Mouse (Mus musculus) hindbrain, embryonic 13.5 days (tissue): Measurements from ENCODE around the gene Pwwp2a. TPM values are rescaled to one million over a fixed set of nuclear protein-coding genes. Genes with fewer than 3 reads are reported as not detected.
A peak's percentile ranks its signal among the peaks of the same experiment; 100 is the strongest.

ENCODE experiments used
- ATAC-seq: fragments of 200-750 bp; cut with Nextera tagmentation; 2 replicates; pipeline ENCODE4 v1.8.0; 2017; ENCODE audit warnings: moderate TSS enrichment; ENCODE audit not compliant: low FRiP score
- H3K27ac ChIP-seq: fragments of 300-500 bp; sonication (generic); 2 replicates; pipeline ENCODE4 v1.5.1; 2015; ENCODE audit warnings: inconsistent platforms, mild to moderate bottlenecking, moderate library complexity
- H3K27me3 ChIP-seq: fragments of 300-500 bp; sonication (generic); 2 replicates; pipeline ENCODE4 v1.6.1; 2015; ENCODE audit warnings: mild to moderate bottlenecking, inconsistent platforms
- H3K36me3 ChIP-seq: fragments of 300-500 bp; sonication (generic); 2 replicates; pipeline ENCODE4 v1.6.1; 2015; ENCODE audit warnings: mild to moderate bottlenecking, inconsistent platforms
- H3K4me1 ChIP-seq: fragments of 300-500 bp; sonication (generic); replicated peaks from 2 replicates; pipeline ENCODE4 v1.6.1; 2015; ENCODE audit warnings: inconsistent platforms
- H3K4me2 ChIP-seq: fragments of 300-500 bp; sonication (generic); 2 replicates; pipeline ENCODE4 v1.6.1; 2015; ENCODE audit warnings: inconsistent platforms, mild to moderate bottlenecking, moderate library complexity
- H3K4me3 ChIP-seq: fragments of 300-500 bp; sonication (generic); 2 replicates; pipeline ENCODE4 v1.5.1; 2015; ENCODE audit warnings: mild to moderate bottlenecking, inconsistent platforms
- H3K9ac ChIP-seq: fragments of 300-500 bp; sonication (generic); 2 replicates; pipeline ENCODE4 v1.6.1; 2015; ENCODE audit warnings: mild to moderate bottlenecking, inconsistent platforms
- H3K9me3 ChIP-seq: fragments of 300-500 bp; sonication (generic); 2 replicates; pipeline ENCODE4 v1.6.1; 2016; ENCODE audit warnings: inconsistent platforms
- WGBS: fragments of 180-500 bp; shearing (Covaris S2); methylation state at CpG from one replicate; pipeline ENCODE4 v1.1.7; 2015; 5-methylcytosine and 5-hydroxymethylcytosine counted together
- polyA plus RNA-seq: library from polyadenylated mRNA; unstranded; fragments of >200 nt; fragmentation: Nextera tagmentation; extraction: Ambion mirVana; gene quantifications from 2 replicates; pipeline ENCODE4 v1.2.1, GENCODE M21; 2015

Pwwp2a gene
- 33.4 and 36.3 TPM in 2 replicates for polyA plus RNA-seq

- ATAC-seq: peak; percentile 99
- peak within 1 kb of the TSS; percentile 93 for H3K4me3 ChIP-seq
- under 1% methylated on average over 47 of the region's 87 CpGs for WGBS
Measured at GRCm38 (mm10) chr11:43681472-43682414, at the start of gene Pwwp2a. Pwwp2a (plus strand) TSS chr11:43681998.

GRCm38 (mm10) chr11:43632566-43632965 lies 49.2 kb upstream of the Pwwp2a start:
- no peak for ATAC-seq
- H3K36me3 ChIP-seq: no peaks in the 10 kb centered on the region
- no peak overlapping the region for H3K4me3 ChIP-seq
- H3K27ac ChIP-seq: peak overlapping the region; percentile 46; the same call in 1 of the 2 replicates
- H3K27me3 ChIP-seq: 0 out of 2 replicates have a peak, but pooled peaks cover 3% of the 10 kb centered on the region
- no peak overlapping the region for H3K9ac ChIP-seq
- no peaks in the 10 kb centered on the region for H3K9me3 ChIP-seq
- no peak overlapping the region for H3K4me2 ChIP-seq
- H3K4me1 ChIP-seq: peaks cover 15% of the 10 kb centered on the region
- WGBS: 64% methylated on average over 4 of the region's 4 CpGs

More at GRCm38 (mm10) chr11:43681472-43682414, at the start of gene Pwwp2a:
- Histone ChIP-seq H3K4me2 (peak within 1 kb of the TSS; percentile 68), H3K27me3 (no peaks in the 10 kb centered on the region), H3K9me3 (no peaks in the 10 kb centered on the region), H3K36me3 (no peaks in the 10 kb centered on the region; the same call in 1 of the 2 replicates), H3K27ac (peak within 1 kb of the TSS; percentile 98), H3K4me1 (peaks cover 28% of the 10 kb centered on the region), H3K9ac (peak within 1 kb of the TSS; percentile 97)

GRCm38 (mm10) chr11:43633165-43633564 lies 48.6 kb upstream of the Pwwp2a start:
- Histone ChIP-seq H3K9ac (no peak overlapping the region), H3K36me3 (no peaks in the 10 kb centered on the region), H3K27ac (peak overlapping the region; percentile 78), H3K9me3 (no peaks in the 10 kb centered on the region), H3K27me3 (no peaks in the 10 kb centered on the region), H3K4me1 (peaks cover 15% of the 10 kb centered on the region), H3K4me2 (no peak overlapping the region), H3K4me3 (no peak overlapping the region)
- 78% methylated on average over 6 of the region's 6 CpGs for WGBS
- ATAC-seq: peak; percentile 33

GRCm38 (mm10) chr11:43633658-43634401 lies 48.0 kb upstream of the Pwwp2a start:
- peak overlapping the region; percentile 46; the same call in 1 of the 2 replicates for H3K9ac ChIP-seq
- peak overlapping the region; percentile 78 for H3K27ac ChIP-seq
- no peaks in the 10 kb centered on the region for H3K36me3 ChIP-seq
- peak overlapping the region; percentile 19; the same call in 1 of the 2 replicates for H3K4me2 ChIP-seq
- ATAC-seq: peak; percentile 74
- 15% methylated on average over 19 of the region's 19 CpGs for WGBS
- H3K9me3 ChIP-seq: no peaks in the 10 kb centered on the region
- peaks cover 15% of the 10 kb centered on the region for H3K4me1 ChIP-seq
- H3K27me3 ChIP-seq: no peaks in the 10 kb centered on the region
- H3K4me3 ChIP-seq: no peak overlapping the region

- no peaks in the 10 kb centered on the region for H3K27me3 ChIP-seq
- no peak overlapping the region for H3K4me3 ChIP-seq
- H3K4me2 ChIP-seq: no peak overlapping the region
- peaks cover 15% of the 10 kb centered on the region for H3K4me1 ChIP-seq
- 84% methylated on average over 4 of the region's 4 CpGs for WGBS
- no peaks in the 10 kb centered on the region for H3K36me3 ChIP-seq
- H3K27ac ChIP-seq: no peak overlapping the region
- no peak for ATAC-seq
- H3K9me3 ChIP-seq: no peaks in the 10 kb centered on the region
- no peak overlapping the region for H3K9ac ChIP-seq
Measured at GRCm38 (mm10) chr11:43636761-43637160, 45.0 kb upstream of the Pwwp2a start.

- no peak for ATAC-seq
Measured at GRCm38 (mm10) chr11:43638486-43638885, 43.3 kb upstream of the Pwwp2a start.

GRCm38 (mm10) chr11:43643180-43643591 lies 38.6 kb upstream of the Pwwp2a start:
- Histone ChIP-seq H3K4me1 (peaks cover 19% of the 10 kb centered on the region), H3K4me3 (no peak overlapping the region), H3K36me3 (no peaks in the 10 kb centered on the region), H3K9me3 (no peaks in the 10 kb centered on the region), H3K4me2 (0 out of 2 replicates have a peak overlapping the region, but pooled peaks have one; percentile 6), H3K27ac (peak overlapping the region; percentile 78), H3K27me3 (no peaks in the 10 kb centered on the region), H3K9ac (no peak overlapping the region)
- peak; percentile 91 for ATAC-seq
- WGBS: 16% methylated on average over 2 of the region's 2 CpGs

More at GRCm38 (mm10) chr11:43638486-43638885, 43.3 kb upstream of the Pwwp2a start:
- Histone ChIP-seq H3K4me3 (no peak overlapping the region), H3K36me3 (no peaks in the 10 kb centered on the region), H3K4me1 (peaks cover 15% of the 10 kb centered on the region), H3K27ac (no peak overlapping the region), H3K27me3 (no peaks in the 10 kb centered on the region), H3K9me3 (no peaks in the 10 kb centered on the region), H3K9ac (no peak overlapping the region), H3K4me2 (no peak overlapping the region)
- WGBS: 93% methylated on average over 3 of the region's 3 CpGs

- H3K4me1 ChIP-seq: peaks cover 19% of the 10 kb centered on the region
- no peaks in the 10 kb centered on the region for H3K36me3 ChIP-seq
- H3K4me3 ChIP-seq: no peak overlapping the region
- ATAC-seq: no peak
- no peak overlapping the region for H3K9ac ChIP-seq
- H3K27me3 ChIP-seq: no peaks in the 10 kb centered on the region
- H3K9me3 ChIP-seq: no peaks in the 10 kb centered on the region
- H3K4me2 ChIP-seq: no peak overlapping the region
- no peak overlapping the region for H3K27ac ChIP-seq
- WGBS: 92% methylated on average over 3 of the region's 3 CpGs
Measured at GRCm38 (mm10) chr11:43645286-43645685, 36.5 kb upstream of the Pwwp2a start.

GRCm38 (mm10) chr11:43653051-43653475 lies 28.7 kb upstream of the Pwwp2a start:
- 36% methylated on average over 14 of the region's 14 CpGs for WGBS
- no peaks in the 10 kb centered on the region for H3K27me3 ChIP-seq
- H3K4me2 ChIP-seq: no peak overlapping the region
- peaks cover 8% of the 10 kb centered on the region; the same call in 1 of the 2 replicates for H3K4me1 ChIP-seq
- H3K27ac ChIP-seq: peak overlapping the region; percentile 44
- H3K36me3 ChIP-seq: no peaks in the 10 kb centered on the region
- 0 out of 2 replicates have a peak, but pooled peaks have one; percentile 36 for ATAC-seq
- peak overlapping the region; percentile 43; the same call in 1 of the 2 replicates for H3K9ac ChIP-seq
- no peak overlapping the region for H3K4me3 ChIP-seq
- H3K9me3 ChIP-seq: no peaks in the 10 kb centered on the region

GRCm38 (mm10) chr11:43656464-43656863 lies 25.3 kb upstream of the Pwwp2a start:
- no peak overlapping the region for H3K4me3 ChIP-seq
- no peaks in the 10 kb centered on the region for H3K9me3 ChIP-seq
- ATAC-seq: no peak
- 70% methylated on average over 10 of the region's 10 CpGs for WGBS
- H3K27me3 ChIP-seq: no peaks in the 10 kb centered on the region
- no peak overlapping the region for H3K4me2 ChIP-seq
- no peak overlapping the region for H3K9ac ChIP-seq
- H3K36me3 ChIP-seq: no peaks in the 10 kb centered on the region
- peaks cover 8% of the 10 kb centered on the region; the same call in 1 of the 2 replicates for H3K4me1 ChIP-seq
- no peak overlapping the region for H3K27ac ChIP-seq

GRCm38 (mm10) chr11:43658010-43658409 lies 23.8 kb upstream of the Pwwp2a start:
- Histone ChIP-seq H3K27ac (no peak overlapping the region), H3K27me3 (no peaks in the 10 kb centered on the region), H3K36me3 (no peaks in the 10 kb centered on the region), H3K4me2 (no peak overlapping the region), H3K9me3 (no peaks in the 10 kb centered on the region), H3K4me1 (peaks cover 5% of the 10 kb centered on the region; the same call in 1 of the 2 replicates), H3K9ac (no peak overlapping the region), H3K4me3 (no peak overlapping the region)
- ATAC-seq: no peak
- WGBS: 95% methylated on average over 1 of the region's 1 CpGs
